Mouse (Mus musculus) C2C12 (cell line): ENCODE measurements around the gene Gm20388.

Experiments used
- CEBPB ChIP-seq: IDR thresholded peaks from one replicate; pipeline ENCODE4 v1.6.1; 2011; ENCODE audit warnings: low read depth, mild to moderate bottlenecking, control low read depth, moderate library complexity
- CTCF ChIP-seq: IDR thresholded peaks from one replicate; pipeline ENCODE4 v1.5.1; 2011; ENCODE audit not compliant: control insufficient read depth, insufficient read depth, insufficient read length
- MYOD1 ChIP-seq: IDR thresholded peaks from one replicate; pipeline ENCODE4 v1.6.1; 2011; ENCODE audit warnings: low read depth; ENCODE audit not compliant: control insufficient read depth, insufficient read length

DNA sequence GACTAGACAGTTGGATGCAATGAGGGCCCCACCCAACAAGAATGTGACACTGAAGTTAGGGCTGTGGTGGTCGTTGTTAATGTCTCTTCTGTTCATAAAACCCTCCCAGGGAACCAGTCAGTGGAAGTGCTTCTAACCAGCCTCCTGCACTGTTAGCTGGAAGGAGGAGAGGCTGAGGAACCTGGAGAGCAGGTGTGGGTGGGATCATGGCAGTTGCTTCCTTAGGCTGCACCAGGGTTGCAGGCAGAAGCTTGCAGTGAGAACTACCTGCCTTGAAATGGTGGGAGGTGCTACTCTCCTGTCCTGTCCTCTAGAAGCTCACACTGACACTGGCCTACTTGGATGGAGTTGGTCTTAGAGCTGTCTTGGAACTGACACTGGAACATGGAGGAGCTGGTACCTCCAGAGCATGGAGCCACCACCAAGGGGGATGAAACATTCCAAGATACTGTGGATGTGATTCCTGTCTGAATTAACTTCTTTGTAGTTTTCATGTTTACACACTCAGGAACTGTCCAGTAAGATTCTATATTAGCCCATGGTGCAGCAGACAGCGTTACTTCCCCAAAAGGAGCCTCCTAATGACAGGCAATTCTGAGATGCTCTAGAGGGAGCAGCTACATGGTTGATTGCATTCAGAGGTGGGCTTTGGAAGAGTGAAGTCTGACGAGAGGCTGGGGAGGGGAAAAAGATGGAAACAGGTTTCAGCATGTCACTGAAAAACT, 2043.3 kb downstream of the Gm20388 start:
- TF ChIP-seq CTCF: no peak
- no peak for TF ChIP-seq MYOD1
- TF ChIP-seq CEBPB: no peak
